Mouse (Mus musculus): ENCODE measurements around the gene Tarbp1.
A peak's percentile ranks its signal among the peaks of the same experiment; 100 is the strongest.

Gene Tarbp1

GRCm38 (mm10) chr8:126474299-126475187 lies at the start of gene Tarbp1:
Tarbp1 (minus strand) TSS chr8:126475065.
- peak; percentile 83 for DNase-seq (ENCODE audit: low read depth, low spot score)

- DNase-seq (ENCODE audit: low read depth, low spot score) = no peak
Measured at GRCm38 (mm10) chr8:126524233-126524985, 49.5 kb upstream of the Tarbp1 start.

DNA sequence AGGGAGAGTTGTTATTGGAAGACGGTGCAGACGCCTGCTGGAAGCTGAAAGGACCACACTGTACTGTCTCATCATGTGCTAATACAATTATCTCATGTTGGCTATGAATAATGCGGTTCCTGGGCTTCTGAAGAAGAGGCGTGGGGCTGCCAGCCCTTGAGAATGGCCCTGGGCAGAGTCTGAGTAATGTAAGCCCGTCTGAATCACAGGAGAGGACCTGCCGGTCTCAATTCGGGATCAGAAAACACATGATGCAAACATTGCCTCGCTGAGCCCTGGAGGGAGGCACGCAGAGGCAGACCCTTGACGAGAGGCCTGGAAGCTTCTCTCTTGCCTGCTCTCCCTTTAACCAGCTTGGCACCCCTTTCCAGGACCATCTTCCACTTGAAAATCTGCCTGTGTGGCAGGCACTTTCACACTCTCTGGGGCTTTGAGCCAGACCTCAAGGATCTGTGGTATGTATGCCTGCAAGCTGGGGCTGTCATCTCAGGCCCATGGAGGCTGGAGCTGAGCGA lies 48.3 kb upstream of the Tarbp1 start:
- DNase-seq (ENCODE audit: low read depth, low spot score) = no peak

DNA sequence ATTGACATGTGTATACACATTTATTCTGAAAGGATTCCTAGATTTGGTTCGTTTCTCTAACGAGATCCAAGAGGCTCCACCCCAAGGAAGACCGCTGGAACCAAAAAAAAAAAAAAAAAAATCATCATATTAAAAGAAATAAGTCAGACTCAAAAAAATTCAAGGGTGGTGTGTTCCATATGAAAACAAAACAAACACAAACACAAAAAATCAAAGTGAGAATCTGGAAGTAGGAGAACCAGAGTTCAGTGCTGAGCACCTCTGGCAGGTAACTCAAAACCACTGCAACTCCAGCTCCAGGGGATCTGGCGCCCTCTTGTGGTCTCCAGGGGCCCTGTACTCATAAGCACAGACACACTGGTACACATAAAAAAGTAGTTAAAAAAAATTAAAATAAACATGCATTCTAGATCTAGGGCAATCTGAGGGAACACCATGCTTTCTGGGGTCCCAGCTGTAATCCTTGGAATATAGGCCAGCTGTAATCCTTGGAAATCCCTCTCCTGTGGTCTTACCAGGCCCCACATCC lies 44.6 kb upstream of the Tarbp1 start:
- DNase-seq (ENCODE audit: low read depth, low spot score) = no peak

DNA sequence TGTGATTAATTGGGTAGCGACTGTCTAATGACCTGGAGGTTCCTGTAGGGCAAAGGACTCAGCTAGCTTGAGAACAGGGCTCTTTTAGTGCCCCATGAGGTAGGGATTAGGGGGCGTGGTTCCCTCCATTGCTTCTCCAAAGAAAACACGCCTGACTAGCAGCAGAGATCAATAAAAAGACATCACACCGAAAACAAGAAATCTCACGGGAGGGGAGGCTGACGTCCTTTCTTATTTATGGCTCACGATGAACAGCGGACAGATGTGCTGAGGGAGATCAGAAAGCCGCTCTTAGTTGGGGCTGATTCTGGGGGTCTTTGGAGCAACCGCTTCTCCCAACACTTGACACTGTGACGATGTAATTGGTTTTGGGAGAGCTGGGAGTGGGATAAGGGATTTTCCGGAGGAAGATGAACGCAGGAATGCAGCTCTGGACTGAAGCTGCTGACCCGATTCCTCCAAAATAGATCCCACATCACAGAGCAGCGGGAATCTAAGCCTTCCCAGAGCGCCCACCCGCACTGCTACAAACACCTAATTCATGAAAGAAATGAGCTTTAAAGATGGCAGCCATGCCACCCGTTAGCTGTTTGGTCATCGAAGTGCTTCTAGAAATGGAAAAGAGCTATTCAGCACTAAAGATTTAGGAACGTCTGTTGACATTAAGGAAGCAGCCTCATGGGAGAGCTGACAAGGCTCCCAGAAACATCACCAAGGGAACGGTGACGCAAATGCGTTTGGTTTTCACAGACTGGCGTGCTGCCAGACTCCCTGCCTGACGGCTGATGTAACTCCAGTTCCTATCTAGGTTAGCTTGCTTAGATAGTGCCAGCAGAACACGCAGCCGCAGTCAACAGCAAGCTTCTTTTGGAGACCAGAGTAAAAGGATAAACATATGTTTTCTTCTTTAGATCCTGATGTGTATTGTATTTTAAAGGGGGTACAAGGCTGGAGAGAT lies 42.0 kb upstream of the Tarbp1 start:
- peak; percentile 54 for DNase-seq (ENCODE audit: low read depth, low spot score)

- no peak for DNase-seq (ENCODE audit: low read depth, low spot score)
Measured at GRCm38 (mm10) chr8:126514011-126514964, 39.4 kb upstream of the Tarbp1 start.

DNA sequence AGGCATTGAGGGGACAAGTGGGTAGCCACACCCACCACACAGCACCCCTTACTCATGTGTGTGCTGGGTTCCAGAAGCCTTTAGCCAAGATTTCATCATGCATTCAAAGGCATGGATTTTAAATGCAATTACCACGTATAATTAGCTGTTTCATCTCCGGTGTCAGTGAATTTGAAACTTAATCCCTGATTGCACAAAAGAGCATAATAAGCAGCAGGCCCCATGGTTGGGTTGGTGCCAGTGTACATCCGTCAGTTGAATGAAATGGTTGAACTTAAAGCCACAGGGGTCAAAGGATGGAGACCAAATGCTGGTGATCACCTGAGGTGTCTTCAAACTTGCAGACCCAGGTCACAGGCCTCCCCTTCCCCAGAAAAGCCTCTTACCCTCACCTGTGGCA lies 36.0 kb upstream of the Tarbp1 start:
- DNase-seq (ENCODE audit: low read depth, low spot score) = no peak

DNA sequence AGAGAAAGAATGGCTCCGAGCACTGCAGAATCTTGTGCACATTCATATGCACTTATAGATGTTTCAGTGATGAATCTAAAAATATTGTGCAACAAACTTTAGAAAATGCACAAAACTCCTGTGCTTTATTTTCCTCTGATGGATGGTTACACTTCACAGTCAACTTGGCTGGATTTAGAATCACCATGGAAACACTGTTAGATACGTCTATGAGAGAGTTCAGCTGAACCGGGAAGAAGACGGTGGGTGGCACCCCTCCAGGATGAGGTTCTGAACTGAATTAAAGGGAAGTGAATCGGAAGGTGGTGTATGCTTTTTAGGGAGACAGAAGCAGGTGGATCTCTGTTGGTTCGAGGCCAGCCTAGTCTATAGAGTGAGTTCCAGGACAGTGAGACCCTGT lies 34.8 kb upstream of the Tarbp1 start:
- no peak for DNase-seq (ENCODE audit: low read depth, low spot score)

- no peak for DNase-seq (ENCODE audit: low read depth, low spot score)
Measured at GRCm38 (mm10) chr8:126508871-126509586, 34.2 kb upstream of the Tarbp1 start.

DNA sequence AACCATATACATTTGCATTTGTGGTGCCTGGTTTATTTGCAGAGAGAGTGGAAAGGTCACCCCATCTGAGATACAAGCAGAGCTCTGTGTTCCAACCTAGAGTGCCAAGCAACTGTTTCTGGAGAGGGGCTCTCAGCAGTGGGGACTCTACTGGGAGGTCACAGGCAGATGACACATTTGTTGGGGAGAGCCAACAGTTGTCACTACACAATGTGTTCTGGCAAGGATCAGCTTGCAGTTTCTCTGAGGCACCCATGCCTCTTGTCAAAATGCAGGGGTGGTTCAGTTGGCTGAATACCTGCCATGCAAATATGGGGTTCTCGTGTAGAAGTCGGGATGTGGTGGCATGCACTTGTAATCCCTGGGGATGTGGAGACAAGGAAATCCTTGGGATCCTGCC lies 33.4 kb upstream of the Tarbp1 start:
- DNase-seq (ENCODE audit: low read depth, low spot score) = no peak

DNA sequence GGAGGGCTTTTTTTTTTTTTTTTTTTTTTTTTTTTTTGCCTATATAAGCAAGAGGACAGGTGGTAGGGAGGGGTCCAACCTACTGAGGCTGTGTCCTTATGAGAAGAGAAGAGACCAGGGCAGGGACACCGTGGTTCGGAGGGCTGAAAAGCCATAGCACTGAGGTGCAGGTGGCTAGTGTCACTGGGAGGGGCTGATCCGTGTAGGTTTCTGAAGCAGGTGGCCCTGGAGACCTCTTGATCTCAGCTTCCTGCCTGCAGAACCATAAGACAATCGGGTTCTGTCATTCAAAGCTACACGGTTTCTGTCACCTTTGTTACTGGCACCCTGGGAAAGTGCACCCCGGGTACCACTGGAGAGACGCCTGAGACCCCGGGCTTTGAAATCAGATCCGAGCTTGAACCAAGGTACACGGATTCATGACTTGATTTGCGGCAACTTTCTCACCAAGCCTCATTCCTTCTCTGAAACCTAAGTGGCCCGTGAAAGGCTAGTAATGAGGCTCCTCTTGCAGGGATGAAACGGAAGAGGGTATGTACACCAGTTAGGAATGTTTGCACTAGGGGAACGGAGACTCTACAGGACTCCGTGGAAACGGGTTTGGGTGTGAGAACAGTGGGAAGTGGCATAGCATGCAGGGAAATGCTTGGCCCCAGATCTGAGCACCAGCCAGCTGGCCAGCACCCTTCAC lies 29.8 kb upstream of the Tarbp1 start:
- no peak for DNase-seq (ENCODE audit: low read depth, low spot score)

- no peak for DNase-seq (ENCODE audit: low read depth, low spot score)
Measured at GRCm38 (mm10) chr8:126502722-126503121, 27.9 kb upstream of the Tarbp1 start.

DNA sequence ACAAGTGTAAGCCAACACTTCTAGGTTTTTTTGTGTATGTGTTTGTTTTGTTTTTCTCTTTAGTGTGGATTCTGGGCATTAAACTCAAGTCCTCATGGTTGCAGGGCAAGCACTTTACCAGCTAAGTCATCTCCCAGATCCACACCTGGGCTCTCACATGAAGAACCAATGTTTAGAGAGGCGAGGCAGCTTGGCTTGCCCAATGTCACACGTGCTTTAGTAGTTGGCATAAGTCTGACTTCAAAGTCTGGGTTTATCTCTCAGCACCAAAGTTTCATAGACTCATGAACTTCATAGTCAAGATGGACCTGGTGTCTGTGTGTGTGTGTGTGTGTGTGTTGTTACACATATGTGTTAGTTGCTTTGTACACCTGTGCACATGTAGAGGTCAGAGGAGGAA lies 24.5 kb upstream of the Tarbp1 start:
- no peak for DNase-seq (ENCODE audit: low read depth, low spot score)

- DNase-seq (ENCODE audit: low read depth, low spot score) = no peak
Measured at GRCm38 (mm10) chr8:126498465-126498864, 23.6 kb upstream of the Tarbp1 start.

- peak; percentile 85 for DNase-seq (ENCODE audit: low read depth, low spot score)
Measured at GRCm38 (mm10) chr8:126497541-126498428, 22.9 kb upstream of the Tarbp1 start.

DNA sequence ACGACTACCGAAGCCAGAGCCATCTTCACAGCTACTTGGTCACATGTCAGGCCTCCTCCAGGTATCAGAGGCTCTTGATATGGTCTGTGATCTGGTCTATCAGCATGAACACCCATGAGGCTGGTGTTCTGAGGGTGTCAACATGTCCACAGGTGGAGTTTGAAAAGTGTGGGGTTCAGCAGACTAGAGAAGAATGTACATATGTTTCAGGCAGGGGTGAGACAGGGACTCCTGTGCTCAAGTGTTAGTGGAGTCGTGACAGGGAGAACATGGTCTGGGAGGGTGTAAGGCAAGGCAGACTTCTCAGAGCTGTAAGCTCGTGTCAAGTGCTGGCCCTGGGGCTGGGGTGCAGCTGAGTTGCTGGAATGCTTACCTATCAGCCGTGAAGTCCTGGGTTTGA lies 22.1 kb upstream of the Tarbp1 start:
- no peak for DNase-seq (ENCODE audit: low read depth, low spot score)

DNA sequence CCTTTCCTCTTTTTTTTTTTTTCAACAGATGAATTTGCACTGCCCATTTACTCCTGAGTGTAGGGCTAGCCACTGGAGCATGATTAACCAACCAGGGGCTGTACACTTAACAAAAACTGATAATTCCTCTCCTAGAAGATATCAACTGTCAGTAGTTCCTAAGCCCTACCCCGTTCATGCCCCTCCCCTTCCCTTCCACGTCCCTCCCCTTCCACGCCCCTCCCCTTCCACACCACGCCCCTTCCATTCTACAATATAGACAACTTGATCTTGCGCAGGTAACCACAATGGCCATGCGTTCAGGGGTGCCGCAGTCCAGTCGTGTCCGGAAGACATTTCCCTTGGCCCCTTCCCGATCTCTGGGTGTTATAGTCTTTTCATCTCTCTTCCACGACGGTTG lies 20.6 kb upstream of the Tarbp1 start:
- no peak for DNase-seq (ENCODE audit: low read depth, low spot score)
